Mouse (Mus musculus): ENCODE results near the gene Grin2c. TPM values are rescaled to one million over a fixed set of nuclear protein-coding genes. Genes with fewer than 3 reads are reported as not detected.

Gene Grin2c
- polyA plus RNA-seq, 1 experiment = not detected

DNA sequence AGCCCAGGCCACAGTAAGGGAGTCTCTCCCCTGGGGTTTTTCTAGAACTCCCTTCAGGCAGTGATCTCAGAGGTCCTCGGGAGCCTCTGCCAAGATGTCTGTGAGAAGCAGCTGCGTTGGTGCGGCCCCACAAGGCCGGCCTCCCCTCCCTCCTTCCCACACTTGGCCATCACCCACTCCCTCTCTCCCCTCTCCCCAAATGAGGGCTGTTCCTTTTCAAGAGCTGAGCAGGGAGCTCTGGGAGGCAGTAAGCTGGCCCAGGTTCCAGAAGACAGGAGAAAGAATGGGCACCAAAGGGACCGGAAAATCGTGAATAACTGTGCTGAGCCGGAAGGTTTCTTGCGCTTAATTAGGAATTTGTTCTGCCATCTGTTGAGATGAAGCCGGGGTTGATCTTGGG lies 35.1 kb downstream of the Grin2c start:
- no peak for TF ChIP-seq GATA1 (IDR thresholded peaks at IDR 0.05; ENCODE audit: low read length)

DNA sequence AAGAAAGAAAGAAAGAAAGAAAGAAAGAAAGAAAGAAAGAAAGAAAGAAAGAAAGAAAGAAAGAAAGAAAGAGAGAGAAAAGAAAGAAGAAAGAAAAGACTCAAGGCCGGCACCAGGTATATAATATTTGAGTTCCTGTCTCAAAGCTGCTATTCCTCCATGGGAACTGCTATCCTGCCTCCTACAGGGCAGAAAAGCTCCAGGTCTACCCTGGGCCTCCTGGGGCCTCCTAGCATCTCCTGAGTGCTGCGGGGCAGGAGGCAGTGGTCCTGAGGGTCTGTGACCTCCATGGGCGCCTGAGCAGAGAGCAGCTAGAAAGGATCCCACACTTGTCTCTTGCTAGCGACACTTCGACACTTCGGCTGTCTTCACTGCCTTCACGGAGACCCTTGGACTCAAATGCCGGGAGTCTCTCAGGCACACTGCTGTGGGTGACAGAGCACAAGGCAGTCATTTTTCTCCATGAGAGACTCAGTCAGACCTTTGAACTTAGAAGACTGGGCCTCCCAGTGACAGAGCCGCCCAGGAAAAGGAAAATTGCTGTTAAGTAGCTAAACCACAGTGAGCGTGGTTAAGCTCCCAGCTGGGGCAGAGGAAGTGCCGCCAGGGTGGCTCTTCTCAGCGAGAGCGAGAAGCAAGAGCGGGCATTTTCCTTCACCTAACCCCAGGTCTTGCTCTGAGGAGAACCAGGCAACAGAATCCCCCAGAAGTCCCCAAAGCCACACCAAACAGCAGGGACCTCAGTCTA lies 35.7 kb downstream of the Grin2c start:
- TF ChIP-seq GATA1 (IDR thresholded peaks at IDR 0.05; ENCODE audit: low read length) = no peak

DNA sequence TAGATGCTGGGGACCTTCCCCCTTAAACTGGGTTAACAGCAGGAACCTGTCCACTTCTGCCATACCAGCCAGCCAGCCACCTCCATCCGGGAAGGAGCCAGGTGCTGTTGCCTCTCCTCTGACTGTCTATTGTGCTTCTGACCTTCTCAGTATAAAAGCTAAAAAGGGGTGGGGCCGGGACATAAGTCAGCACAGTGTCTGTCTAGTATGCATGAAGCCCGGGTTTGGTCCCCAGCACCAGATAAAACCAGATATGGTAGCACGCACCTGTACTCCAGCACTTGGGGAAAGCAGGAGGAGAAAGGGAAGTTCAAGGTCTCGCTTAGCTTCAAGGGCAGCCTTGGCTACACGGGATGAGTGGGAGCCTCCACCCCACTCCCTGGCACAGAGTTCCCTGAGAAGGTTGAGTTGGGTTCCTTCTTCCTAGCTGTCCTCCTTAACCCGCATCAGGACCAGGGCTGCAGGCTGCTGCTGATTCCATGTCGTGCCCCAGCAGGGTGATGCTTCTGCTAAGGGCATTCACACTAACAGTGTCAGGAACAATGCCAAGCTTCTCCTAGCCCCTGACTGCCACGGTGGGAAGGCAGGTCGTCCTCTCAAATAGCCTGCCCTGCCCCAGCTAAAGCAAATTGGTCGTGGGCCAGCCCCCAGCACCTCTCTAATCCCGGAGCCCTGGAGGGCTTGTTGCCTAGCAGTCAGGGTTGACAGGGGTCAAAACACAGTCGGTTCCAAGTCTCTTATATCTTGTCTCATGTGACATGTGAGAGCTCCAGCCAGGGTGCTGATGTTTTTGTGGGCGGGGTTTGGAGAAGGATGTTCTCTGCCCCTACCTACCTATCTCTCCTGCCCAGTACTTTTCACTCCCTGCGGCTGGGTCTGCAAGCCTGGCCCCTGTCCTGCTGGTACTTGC lies 37.8 kb downstream of the Grin2c start:
- TF ChIP-seq GATA1 (IDR thresholded peaks at IDR 0.05; ENCODE audit: low read length) = no peak

DNA sequence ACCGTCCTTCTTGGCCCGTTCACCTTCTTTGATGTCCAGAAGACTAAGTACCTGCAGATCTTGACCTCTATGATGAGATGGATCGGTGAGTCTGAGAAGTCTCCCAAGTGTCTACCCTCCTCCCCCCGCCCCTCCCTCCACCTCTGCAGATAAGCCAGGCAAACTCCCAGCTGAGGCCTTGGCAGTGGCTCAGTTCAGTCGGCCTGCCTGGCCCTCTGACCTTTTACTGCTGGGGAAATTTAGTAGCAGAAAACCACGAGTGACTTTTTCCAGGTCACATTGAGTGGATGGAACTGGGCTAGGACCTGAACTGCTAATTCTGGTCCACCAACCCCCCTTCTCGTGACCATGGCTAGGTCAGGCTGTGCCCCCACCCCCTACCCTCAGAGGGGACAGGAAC lies 38.6 kb downstream of the Grin2c start:
- no peak for TF ChIP-seq GATA1 (IDR thresholded peaks at IDR 0.05; ENCODE audit: low read length)

DNA sequence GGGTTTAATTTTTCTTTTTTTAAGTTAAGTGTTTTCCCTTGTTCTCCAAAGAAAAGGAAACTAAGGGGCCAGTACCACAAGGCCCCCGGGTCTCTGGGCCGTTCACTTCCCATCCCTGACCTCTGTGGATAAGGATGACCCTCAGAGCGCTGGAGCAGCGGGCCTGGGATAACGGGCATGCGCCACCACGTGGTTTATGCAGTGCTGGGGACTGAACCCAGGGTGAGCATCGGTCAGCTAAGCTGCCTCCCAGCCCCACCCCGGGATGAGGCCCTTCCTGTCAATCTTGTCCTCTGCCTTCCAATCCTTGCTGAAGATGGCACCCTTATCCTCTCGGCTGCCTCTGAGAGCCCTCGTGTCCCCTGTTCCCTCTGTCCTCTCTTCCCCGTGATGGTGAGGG lies 39.4 kb downstream of the Grin2c start:
- no peak for TF ChIP-seq GATA1 (IDR thresholded peaks at IDR 0.05; ENCODE audit: low read length)

DNA sequence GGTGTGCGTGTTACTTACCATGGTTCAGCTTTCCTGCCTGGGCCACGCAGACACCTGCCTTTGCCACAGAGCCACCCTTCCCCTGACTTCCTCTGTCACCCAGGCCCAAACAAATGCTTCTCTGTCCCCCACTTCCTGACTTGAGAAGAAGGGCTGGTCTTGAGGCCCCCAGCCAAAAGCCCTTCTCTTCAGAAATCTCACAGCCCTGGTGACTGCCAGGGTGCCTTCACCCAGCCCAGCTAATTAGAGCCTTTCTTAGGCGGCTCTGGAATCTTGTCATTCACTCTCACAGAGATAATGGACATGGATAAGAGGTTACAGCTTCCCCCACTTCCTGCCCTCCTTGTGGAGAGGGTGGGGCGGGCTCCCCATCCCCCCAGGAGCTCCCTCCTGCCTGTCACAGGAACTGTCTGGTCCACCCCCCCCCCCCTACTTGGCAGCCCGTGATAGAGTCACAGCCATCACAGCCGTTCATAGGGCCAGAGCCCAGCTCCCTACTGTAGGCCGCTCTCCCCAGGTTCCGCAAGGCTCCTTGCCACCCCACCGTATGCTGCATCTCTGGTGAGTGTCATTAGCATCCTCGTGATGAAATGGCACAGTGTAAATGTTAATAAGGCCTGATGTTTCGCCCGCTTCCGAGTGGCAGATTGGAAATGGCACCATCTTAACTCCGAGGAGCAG lies 40.1 kb downstream of the Grin2c start:
- no peak for TF ChIP-seq GATA1 (IDR thresholded peaks at IDR 0.05; ENCODE audit: low read length)

DNA sequence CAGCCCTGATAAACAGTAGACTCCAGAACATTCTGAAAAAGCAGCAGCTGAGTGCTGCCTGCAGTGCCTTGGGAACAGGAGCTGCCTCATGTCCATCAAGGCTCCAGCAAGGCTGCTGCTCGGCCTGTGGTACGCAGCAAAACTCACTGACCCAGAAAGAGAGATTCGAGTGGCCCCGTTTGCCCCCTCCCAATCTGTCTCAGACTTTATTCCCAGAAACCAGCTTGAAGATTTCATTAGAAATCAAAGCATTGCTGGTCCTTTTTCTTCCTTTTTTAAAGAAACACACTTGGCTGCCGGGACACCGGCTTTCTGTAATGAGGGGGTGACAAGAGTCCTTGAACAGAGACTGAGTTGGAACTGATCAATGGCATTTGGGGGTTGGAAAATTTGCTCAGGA lies 41.7 kb downstream of the Grin2c start:
- TF ChIP-seq GATA1 (IDR thresholded peaks at IDR 0.05; ENCODE audit: low read length) = no peak

DNA sequence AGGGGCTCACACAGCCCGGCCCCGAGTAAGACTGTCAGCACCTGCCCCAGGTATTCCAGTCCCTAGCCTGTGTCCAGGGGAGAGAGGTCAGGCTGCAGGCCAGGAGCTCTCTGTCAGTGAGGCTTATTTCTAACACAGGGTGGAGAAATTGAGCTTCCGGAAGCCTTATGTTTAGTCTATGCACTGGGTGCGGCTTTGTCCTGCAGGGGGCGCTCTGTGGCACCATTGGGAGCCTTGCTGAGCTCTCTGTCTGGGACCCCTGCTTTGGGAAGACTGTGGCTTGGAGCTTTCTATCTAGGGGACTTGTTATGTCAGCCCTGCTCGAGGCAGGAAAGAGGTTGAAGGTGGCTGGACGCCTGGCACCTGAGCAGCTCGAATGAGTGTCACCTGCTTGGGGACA lies 42.2 kb downstream of the Grin2c start:
- no peak for TF ChIP-seq GATA1 (IDR thresholded peaks at IDR 0.05; ENCODE audit: low read length)

DNA sequence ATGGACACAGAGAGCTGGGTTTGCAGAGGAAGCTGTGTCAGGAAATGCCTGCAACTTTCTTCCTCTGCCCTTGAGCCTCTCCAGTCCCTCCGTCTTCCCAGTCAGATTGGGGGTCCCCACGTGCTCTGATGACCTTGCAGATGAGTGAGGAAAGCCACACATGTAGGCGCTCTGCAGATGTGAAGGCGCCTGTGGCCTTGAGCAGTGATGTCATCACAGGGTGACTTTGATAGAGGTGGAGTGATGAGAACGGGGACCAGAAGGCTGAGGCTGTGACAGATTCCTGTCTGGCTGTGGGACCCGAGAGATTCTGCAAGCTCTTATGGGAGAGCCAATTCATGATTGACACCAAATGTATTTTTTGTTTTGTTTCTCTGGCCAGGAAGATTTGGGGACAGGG lies 43.2 kb downstream of the Grin2c start:
- TF ChIP-seq GATA1 (IDR thresholded peaks at IDR 0.05; ENCODE audit: low read length) = no peak

DNA sequence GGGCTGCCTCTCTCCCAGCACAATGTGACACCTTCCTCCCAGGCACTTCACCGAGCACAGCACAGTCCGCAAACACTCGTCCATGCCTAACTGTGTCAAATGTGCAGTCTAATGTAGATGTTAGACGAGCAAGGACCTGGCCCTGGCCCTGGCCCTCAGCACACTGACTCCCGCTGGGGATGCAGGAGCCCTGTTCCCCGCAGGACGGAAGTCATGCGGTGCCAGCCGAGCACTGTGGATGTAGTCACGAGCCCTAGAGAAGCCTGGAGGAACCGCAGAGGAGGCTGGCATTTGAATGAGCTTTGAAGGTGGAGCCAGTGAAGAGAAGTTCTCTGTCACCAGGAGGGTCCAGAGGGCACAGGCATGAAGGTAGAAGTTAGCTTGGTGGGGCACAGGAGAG lies 43.6 kb downstream of the Grin2c start:
- TF ChIP-seq GATA1 (IDR thresholded peaks at IDR 0.05; ENCODE audit: low read length) = no peak

DNA sequence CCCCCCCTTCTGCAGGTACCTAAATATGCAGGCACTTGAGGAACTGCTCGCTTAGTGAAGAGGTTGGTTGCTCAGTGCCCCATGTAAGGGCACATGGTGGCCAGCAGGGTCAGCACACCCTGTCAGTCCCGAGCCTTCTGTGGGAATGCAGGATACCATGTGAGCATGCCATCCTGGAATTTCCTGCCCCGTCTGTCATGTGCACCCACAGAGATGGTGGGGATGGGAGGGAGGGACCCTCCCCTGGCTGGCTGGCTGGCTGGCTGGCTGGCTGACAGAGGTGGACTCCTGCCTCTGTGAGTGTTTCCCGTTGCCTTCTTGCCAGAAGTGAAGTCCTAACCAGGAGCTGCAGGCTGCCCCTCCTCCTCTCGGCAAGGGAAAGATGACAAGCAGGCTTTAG lies 44.5 kb downstream of the Grin2c start:
- TF ChIP-seq GATA1 (IDR thresholded peaks at IDR 0.05; ENCODE audit: low read length) = no peak

DNA sequence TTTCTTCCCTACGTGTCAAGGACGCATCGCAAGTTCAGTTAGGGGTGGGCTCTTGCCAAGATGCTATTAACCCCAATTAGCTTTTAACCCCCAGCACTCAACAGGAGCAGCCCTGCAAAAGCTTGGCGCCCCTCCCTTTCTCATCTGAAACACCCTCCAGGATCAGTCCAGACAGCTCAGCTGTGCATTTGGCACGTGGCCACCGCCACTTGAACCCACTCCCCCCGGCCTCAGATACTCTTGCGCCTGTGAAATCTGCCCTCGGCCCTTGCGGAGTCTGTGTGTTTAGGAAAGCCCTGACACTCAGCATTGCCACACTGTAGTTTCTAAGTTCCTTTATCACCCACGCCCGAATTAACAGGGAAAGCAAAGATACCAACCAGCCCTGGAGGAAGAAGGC lies 45.0 kb downstream of the Grin2c start:
- TF ChIP-seq GATA1 (IDR thresholded peaks at IDR 0.05; ENCODE audit: low read length) = no peak

DNA sequence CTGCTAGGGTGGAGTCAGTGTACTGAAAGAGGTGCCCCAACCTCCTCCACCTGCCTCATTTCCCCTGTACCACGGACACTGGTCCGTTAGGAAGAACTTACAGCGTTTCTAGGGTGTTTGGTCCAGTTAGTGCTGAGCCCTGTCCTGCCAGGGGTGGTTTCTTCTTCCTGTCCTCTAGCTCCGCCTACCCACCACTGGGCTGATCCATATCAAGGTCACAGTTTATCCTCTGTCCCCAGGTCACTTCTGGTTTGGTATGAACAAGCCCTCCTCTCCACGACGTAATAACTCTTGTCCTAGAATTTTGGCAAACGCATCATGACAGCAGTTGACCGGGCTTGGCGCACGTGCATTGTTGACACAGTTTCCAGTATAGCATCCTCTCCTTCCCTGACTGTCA lies 47.4 kb downstream of the Grin2c start:
- no peak for TF ChIP-seq GATA1 (IDR thresholded peaks at IDR 0.05; ENCODE audit: low read length)

DNA sequence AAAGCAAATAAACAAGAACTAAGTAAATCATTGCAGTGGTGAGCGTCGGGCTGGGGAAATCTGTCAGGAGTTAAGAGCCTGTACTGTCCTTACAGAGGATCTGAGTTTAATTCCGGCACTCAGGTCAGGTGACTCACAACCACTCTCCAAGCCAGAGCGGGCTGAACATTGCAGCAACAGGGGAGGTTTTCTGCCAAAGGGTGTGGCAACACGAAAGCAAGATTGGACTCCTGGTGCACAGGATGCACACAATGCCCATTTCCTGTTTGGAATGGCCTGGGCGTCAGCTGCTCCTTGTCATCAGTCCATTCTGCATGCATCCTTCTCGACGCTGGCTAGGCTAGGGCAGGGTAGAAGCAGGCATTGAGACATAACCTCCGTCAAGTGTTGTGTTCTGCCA lies 47.8 kb downstream of the Grin2c start:
- no peak for TF ChIP-seq GATA1 (IDR thresholded peaks at IDR 0.05; ENCODE audit: low read length)

DNA sequence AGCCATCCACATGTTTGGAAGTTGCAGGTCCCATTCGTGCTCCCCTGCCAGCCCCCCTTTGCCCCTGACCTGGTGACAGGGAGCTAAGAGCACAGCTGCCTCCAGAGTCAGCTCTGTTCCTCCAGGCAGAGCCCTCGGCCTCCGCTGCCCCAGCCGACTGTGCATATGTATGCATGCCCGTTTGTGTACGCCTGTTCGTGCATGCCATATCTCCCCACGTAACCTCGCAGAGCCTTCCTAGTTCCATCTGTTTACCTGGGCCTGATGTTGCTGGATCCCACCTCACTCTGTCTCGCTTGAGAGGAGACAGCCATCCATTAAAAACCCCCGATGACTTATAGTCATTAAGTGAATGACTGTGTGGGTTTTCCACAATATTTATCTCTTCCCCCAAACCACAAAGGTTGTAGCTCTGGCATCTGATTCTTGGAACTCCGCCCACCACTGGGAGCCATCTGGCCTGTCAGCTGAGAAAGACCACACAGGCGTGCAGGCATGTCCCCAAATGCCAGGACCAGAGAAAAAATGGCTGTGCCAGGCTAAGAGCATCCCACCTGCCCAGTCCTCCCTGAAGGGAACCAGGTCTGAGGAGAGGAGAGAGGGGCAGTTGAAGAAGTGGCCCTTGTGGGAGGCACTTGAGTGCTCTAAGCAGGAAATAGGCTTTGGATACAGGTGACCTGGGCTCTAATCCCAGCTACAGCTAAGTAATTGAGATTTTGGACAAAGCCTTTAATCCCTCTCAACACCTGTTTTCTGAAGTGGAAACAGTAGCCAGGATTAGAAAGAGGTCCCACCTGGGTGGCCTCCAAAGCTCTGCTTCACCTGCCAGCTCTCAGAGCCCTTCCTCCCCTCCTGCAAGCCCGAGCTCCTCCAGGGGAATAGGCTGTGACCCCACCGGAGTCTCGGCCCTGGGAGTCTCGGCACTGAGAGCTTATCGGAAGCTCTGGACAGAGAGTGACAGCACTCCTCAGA lies 49.3 kb downstream of the Grin2c start:
- TF ChIP-seq GATA1 (IDR thresholded peaks at IDR 0.05; ENCODE audit: low read length) = no peak

Measured in G1E-ER4 (cell line).